Mouse (Mus musculus) G1E (cell line): ENCODE measurements around the gene Tmem30b.

Source experiments
- CTCF ChIP-seq: IDR thresholded peaks from 2 replicates; pipeline ENCODE4 v1.5.1; 2012; ENCODE audit warnings: low read depth, low read length, inconsistent platforms, mixed read lengths
- GATA1 ChIP-seq: IDR thresholded peaks from 2 replicates; pipeline ENCODE4 v1.6.1; 2012; ENCODE audit warnings: borderline replicate concordance, low read length, inconsistent platforms, mixed read lengths

DNA sequence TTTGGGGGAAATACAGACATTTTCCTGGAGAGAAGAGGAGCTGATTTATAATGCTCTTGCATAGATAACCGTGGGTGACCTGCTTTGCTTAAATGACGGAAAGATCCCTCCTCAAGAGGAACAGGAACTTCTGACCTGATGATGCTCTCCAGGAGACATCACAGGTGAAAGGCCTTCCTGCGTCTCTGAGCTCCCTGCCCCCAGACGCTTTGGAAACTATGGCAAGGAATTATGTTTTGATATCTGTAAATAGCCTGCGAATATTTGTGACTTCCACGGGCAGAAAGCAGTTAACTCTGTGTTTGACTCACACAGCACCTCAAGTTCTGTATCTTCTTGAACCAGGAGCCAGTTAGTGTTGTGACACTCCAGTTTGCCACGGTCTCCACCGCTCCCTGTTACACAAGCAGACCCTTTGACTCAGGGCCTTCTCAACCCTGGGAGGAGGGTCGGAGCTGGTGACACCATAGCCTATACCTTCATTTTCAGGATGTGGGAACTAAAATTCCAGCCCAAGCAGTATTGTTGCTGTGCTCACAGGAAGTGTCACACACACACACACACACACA lies 48.1 kb upstream of the Tmem30b start:
- TF ChIP-seq GATA1 (no peak), CTCF (no peak)
